Mouse (Mus musculus): ENCODE data around the gene Mus81.

GRCm38 (mm10) chr19:5466916-5467500 lies 21.2 kb downstream of the Mus81 start:
- TF ChIP-seq CTCF (conservative IDR thresholded peaks at IDR 0.05; ENCODE audit: low read length) (no peak), POU5F1 (IDR thresholded peaks at IDR 0.05; ENCODE audit: borderline replicate concordance, low read length) (no peak)
